Mouse (Mus musculus) heart, postnatal 36 days (tissue): Measurements from ENCODE around the gene 1700001C02Rik. TPM values are rescaled to one million over a fixed set of nuclear protein-coding genes. Genes with fewer than 3 reads are reported as not detected.

Experiments
- total RNA-seq, 2 experiments: library from RNA; stranded (reverse); gene quantifications; 2 replicates each; pipeline ENCODE4 v1.2.3; 2021

1700001C02Rik gene
- total RNA-seq, 2 experiments from 2014 or later: not detected

Other genes starting within 250 kb of the 1700001C02Rik start
- gene Selenoi, start 233.5 kb upstream of the 1700001C02Rik start, total RNA-seq: 10 to 100 TPM; 15.0 to 17.4 TPM
- under 1 TPM in 1 of 2 experiments, not detected in 1; 0.11 TPM for gene Drc1, start 184.7 kb upstream of the 1700001C02Rik start, total RNA-seq
- not detected for gene Otof, start 4.1 kb upstream of the 1700001C02Rik start, total RNA-seq
- gene Cib4, start 79.8 kb downstream of the 1700001C02Rik start, total RNA-seq: not detected
- 100 to 1,000 TPM; 234 to 245 TPM for gene Kcnk3, start 122.1 kb downstream of the 1700001C02Rik start, total RNA-seq
- 10 to 100 TPM; 50.0 to 53.3 TPM for gene Slc35f6, start 181.9 kb downstream of the 1700001C02Rik start, total RNA-seq
- 10 to 100 TPM; 49.5 to 55.2 TPM for gene Cenpa, start 200.7 kb downstream of the 1700001C02Rik start, total RNA-seq
- gene Dpysl5, start 245.5 kb downstream of the 1700001C02Rik start, total RNA-seq: under 1 TPM; 0.69 to 0.79 TPM